Mouse (Mus musculus): Measurements from ENCODE around the gene Ptgds. TPM values are rescaled to one million over a fixed set of nuclear protein-coding genes. Genes with fewer than 3 reads are reported as not detected.

Ptgds gene
- polyA plus RNA-seq, 1 experiment: 9.3 TPM

DNA sequence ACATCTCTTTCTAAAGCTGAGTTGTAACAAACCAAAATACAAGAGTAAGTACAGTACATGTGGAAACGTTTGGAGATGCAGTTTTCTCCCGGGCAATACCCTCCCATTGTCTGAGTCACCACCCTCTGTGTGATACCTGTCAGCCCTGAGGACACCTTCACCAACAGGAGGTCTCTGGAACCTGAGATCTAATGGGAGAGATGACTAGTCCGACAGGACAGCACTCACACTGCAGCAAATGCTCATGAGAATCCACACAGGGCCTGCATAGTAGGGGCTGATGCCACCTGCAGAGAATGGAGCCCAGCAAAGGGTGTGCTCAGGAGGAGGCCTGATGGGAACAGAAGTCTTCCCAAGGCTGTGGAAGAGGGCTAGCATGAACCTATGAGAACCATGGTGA is 8.4 kb downstream of the Ptgds start:
- no peak for TF ChIP-seq POLR2A (IDR thresholded peaks at IDR 0.05; ENCODE audit: borderline replicate concordance, control insufficient read depth, low read depth, low read length)
- no peak for TF ChIP-seq CTCF (IDR thresholded peaks at IDR 0.05; ENCODE audit: control insufficient read depth, insufficient read depth, low read length)
- WGBS: 17% methylated on average over 3 of the region's 3 CpGs
- Histone ChIP-seq H3K4me3 (replicated peaks; ENCODE audit: control insufficient read depth, low read depth, low read length) (no peak overlapping the region), H3K4me1 (ENCODE audit: control insufficient read depth, insufficient read depth, low read length) (peaks cover 7% of the 10 kb centered on the region; the same call in 1 of the 2 replicates), H3K27ac (ENCODE audit: control insufficient read depth, insufficient read depth, low read depth, low read length, poor library complexity) (peak overlapping the region; percentile 86)

DNA sequence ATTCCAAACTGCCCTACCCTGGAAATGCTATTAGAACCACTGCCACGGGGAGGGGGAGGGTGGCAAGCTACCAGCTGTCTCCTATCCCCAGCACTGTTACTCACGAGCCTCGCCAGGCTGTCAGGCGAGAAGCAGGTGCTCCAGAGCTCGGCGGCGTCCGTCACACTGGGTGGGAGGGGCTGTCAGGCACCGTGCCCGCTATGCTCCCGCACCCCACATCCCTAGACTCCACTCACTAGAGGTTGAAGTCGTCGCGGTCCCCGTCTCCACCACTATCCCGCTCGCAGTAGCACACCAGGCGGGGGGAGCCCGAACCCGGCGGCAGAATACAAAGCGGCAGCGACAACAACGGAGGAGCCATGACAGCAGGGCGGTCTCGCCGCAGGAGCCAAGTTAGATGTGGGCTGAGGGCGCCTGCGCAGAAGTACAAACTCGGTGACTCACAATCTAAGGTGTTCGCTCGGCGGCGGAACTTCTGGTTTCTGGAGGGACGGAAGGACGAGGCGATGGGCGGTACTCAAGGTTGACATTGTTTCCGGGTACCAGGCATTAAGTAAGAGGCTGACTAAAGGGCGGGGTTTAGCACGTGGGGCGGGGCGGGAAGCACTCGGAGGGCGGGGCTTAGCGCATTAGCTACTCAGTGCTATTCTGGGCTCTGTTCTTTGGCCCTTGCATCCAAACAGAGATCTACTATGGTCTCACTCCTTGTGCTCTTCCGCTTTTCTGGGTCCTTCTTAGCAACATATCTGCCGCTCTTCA is 9.1 kb downstream of the Ptgds start, which contains the start of gene Paxx:
Paxx (minus strand) TSS at position 544 of the 759 bp plus-strand sequence.
- Histone ChIP-seq H3K27ac (ENCODE audit: control insufficient read depth, insufficient read depth, low read depth, low read length, poor library complexity) (peak within 1 kb of the TSS; percentile 98), H3K4me3 (replicated peaks; ENCODE audit: control insufficient read depth, low read depth, low read length) (peak within 1 kb of the TSS; percentile 91), H3K4me1 (ENCODE audit: control insufficient read depth, insufficient read depth, low read length) (peaks cover 7% of the 10 kb centered on the region; the same call in 1 of the 2 replicates)
- no peak for TF ChIP-seq CTCF (IDR thresholded peaks at IDR 0.05; ENCODE audit: control insufficient read depth, insufficient read depth, low read length)
- TF ChIP-seq POLR2A (IDR thresholded peaks at IDR 0.05; ENCODE audit: borderline replicate concordance, control insufficient read depth, low read depth, low read length): peak; percentile 77
- WGBS: under 1% methylated on average over 48 of the region's 48 CpGs

DNA sequence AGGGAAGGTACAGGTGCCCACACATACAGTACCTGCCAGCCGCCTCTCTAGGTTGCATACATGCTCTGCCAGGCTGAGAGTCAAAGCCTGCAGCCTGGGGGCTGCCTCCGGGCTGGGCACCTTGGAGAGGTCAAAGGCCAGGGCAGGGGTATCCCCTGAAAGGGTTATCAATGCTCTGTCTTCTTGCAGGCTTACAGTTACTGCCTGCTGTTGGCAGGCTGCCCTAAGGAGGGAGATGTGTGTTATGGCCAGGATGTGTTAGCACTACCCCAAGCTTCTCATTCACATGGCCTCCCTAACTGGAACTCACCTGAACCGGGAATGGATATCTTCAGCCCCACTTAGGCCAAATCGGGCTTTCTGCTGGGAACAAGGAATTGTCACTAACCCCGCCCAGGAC is 9.7 kb downstream of the Ptgds start:
- Histone ChIP-seq H3K4me1 (ENCODE audit: control insufficient read depth, insufficient read depth, low read length) (peaks cover 6% of the 10 kb centered on the region; the same call in 1 of the 2 replicates), H3K27ac (ENCODE audit: control insufficient read depth, insufficient read depth, low read depth, low read length, poor library complexity) (peak overlapping the region; percentile 98), H3K4me3 (replicated peaks; ENCODE audit: control insufficient read depth, low read depth, low read length) (peak overlapping the region; percentile 91)
- WGBS: 29% methylated on average over 5 of the region's 5 CpGs
- TF ChIP-seq CTCF (IDR thresholded peaks at IDR 0.05; ENCODE audit: control insufficient read depth, insufficient read depth, low read length): no peak
- TF ChIP-seq POLR2A (IDR thresholded peaks at IDR 0.05; ENCODE audit: borderline replicate concordance, control insufficient read depth, low read depth, low read length): no peak

DNA sequence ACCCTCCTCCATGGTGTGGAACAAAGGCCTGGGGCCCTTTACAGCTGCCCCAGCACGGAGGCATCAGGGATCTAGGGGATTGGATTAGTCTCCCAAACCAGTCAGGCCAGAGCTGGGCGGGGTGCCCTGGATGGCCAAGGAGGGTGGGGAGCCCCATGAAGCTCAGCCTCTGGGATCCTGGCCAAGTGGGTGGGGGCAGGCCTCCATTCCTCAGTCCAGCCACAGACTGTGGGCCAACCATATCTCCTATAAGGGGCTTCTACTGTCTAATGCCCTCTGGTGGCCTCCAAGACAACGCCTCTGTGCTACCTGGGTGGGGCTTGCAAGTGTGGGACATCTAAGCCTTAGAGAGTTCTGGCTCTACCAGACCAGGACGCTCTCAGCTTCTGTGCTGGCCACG is 10.9 kb downstream of the Ptgds start:
- H3K27ac ChIP-seq (ENCODE audit: control insufficient read depth, insufficient read depth, low read depth, low read length, poor library complexity): no peak overlapping the region
- H3K4me1 ChIP-seq (ENCODE audit: control insufficient read depth, insufficient read depth, low read length): peaks cover 4% of the 10 kb centered on the region; the same call in 1 of the 2 replicates
- TF ChIP-seq CTCF (IDR thresholded peaks at IDR 0.05; ENCODE audit: control insufficient read depth, insufficient read depth, low read length): no peak
- TF ChIP-seq POLR2A (IDR thresholded peaks at IDR 0.05; ENCODE audit: borderline replicate concordance, control insufficient read depth, low read depth, low read length): no peak
- WGBS: 74% methylated on average over 5 of the region's 5 CpGs
- H3K4me3 ChIP-seq (replicated peaks; ENCODE audit: control insufficient read depth, low read depth, low read length): no peak overlapping the region

DNA sequence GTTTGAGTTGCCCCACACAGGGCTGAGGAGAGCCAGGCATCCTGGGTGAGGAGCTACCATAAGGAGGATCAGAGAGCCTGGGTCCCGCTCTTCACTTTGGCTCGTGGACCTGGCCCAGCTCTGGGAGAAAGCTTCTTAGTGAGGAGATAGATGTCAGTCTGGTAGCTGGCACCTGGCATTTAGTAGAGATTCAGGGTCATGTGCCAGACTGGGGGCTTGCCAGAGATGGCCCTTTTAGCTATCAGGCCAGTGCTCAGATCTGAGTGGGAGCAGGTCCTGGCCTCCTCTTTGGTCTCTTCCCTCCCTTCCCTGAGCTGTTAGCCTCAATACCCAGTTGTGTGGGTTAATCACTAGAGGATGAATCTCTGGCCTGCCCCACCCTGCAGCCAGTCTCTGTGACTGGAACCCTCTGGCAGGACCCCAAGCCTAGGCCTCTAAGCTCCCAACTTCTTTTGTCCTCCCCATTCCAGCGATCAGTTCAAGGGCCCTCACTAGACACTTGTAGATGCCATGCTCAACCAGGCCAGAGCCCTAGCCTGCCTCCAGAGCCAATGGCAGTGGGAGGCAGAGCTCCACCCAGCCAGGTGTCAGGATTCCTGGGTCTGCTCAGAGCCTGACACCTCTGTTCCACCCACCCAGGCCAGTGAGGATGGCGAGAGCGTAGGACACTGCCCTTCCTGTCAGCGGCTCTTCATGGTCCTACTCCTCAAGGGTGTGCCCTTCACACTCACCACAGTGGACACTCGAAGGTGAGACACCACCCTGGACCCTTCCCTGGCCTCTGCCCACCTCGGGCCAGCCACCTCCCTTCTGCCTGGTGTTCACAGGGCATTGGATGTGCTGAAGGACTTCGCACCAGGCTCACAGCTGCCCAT is 12.6 kb downstream of the Ptgds start:
- TF ChIP-seq CTCF (IDR thresholded peaks at IDR 0.05; ENCODE audit: control insufficient read depth, insufficient read depth, low read length) (no peak), POLR2A (IDR thresholded peaks at IDR 0.05; ENCODE audit: borderline replicate concordance, control insufficient read depth, low read depth, low read length) (no peak)
- no peak overlapping the region for H3K4me3 ChIP-seq (replicated peaks; ENCODE audit: control insufficient read depth, low read depth, low read length)
- H3K27ac ChIP-seq (ENCODE audit: control insufficient read depth, insufficient read depth, low read depth, low read length, poor library complexity): no peak overlapping the region
- H3K4me1 ChIP-seq (ENCODE audit: control insufficient read depth, insufficient read depth, low read length): peaks cover 4% of the 10 kb centered on the region; the same call in 1 of the 2 replicates
- WGBS: 81% methylated on average over 9 of the region's 9 CpGs

DNA sequence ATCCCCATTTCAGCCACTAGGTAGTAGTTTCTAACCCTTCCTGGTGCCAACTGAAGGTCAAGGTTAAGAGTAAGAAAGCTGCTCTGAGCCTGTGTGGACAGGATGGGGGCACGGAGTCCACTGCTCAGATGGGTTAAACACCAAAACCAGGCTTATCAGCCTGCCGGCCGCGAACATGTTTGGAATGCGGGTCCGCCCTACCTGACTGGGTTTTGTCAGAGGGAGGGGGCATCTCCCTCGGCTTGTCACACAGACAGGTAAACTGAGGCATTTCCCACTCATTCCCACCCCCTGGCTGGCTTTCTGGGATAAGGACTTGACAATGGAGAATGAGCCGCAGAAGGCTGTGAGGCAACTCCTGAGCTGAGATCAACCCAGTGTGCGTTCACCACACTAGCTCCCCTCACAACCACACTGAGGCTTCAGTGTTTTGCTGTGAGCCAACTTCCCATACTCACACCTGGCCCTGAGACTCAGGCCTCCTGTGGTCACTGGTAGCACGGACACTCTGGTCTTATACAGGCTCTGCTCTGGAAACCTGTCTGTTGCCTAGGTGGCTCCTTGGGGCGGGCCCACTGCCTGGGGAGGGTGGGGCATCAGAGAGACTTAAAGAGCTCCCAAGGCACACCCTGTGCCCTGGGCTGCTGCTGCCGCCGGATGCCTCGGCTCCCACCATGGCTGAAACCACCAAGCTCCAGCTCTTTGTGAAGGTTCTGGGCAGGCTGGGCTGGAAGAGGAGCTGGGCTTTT is 13.5 kb downstream of the Ptgds start, which contains the start of gene Clic3:
Clic3 (plus strand) TSS at position 634 of the 749 bp plus-strand sequence.
- WGBS: 75% methylated on average over 14 of the region's 14 CpGs
- H3K4me3 ChIP-seq (replicated peaks; ENCODE audit: control insufficient read depth, low read depth, low read length): no peak within 1 kb of the TSS
- H3K4me1 ChIP-seq (ENCODE audit: control insufficient read depth, insufficient read depth, low read length): peaks cover 1% of the 10 kb centered on the region; the same call in 1 of the 2 replicates
- TF ChIP-seq POLR2A (IDR thresholded peaks at IDR 0.05; ENCODE audit: borderline replicate concordance, control insufficient read depth, low read depth, low read length): no peak
- no peak for TF ChIP-seq CTCF (IDR thresholded peaks at IDR 0.05; ENCODE audit: control insufficient read depth, insufficient read depth, low read length)
- H3K27ac ChIP-seq (ENCODE audit: control insufficient read depth, insufficient read depth, low read depth, low read length, poor library complexity): no peak within 1 kb of the TSS

DNA sequence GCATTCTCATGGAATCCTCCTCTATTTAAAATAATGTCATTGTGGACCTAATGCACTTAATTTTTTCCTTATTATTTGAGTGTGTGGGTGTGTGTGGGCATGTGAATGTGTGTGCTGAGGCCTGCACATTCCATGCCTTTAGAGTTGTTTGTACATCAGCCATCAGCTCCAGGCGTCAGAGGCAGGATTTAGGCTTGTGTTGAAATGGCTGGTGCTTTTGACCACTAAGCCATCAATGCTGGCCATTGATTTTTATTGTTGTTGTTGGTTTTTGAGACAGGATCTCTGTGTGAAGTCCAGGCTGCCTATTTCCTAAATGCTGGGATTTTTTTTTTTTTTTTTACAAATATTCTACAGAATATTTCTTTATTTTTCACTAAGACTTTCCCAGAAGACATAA is 16.9 kb downstream of the Ptgds start:
- WGBS: 60% methylated on average over 1 of the region's 1 CpGs
- Histone ChIP-seq H3K4me3 (replicated peaks; ENCODE audit: control insufficient read depth, low read depth, low read length) (no peak overlapping the region), H3K27ac (ENCODE audit: control insufficient read depth, insufficient read depth, low read depth, low read length, poor library complexity) (no peak overlapping the region), H3K4me1 (ENCODE audit: control insufficient read depth, insufficient read depth, low read length) (no peaks in the 10 kb centered on the region)
- TF ChIP-seq CTCF (IDR thresholded peaks at IDR 0.05; ENCODE audit: control insufficient read depth, insufficient read depth, low read length): no peak
- TF ChIP-seq POLR2A (IDR thresholded peaks at IDR 0.05; ENCODE audit: borderline replicate concordance, control insufficient read depth, low read depth, low read length): no peak
